Mouse (Mus musculus): Measurements from ENCODE around the gene Gpatch8. TPM values are rescaled to one million over a fixed set of nuclear protein-coding genes. Genes with fewer than 3 reads are reported as not detected.

The Gpatch8 gene
- polyA plus RNA-seq (2012; ENCODE audit: insufficient read depth, low replicate concordance): 5.7 and 12.6 TPM in 2 replicates

- H3K36me3 ChIP-seq (replicated peaks; ENCODE audit: low read length): peaks cover 12% of the 10 kb centered on the region
- H3K4me3 ChIP-seq (replicated peaks): peak within 1 kb of the TSS; percentile 94
- H3K9me3 ChIP-seq: no peaks in the 10 kb centered on the region
- TF ChIP-seq FLI1 (IDR thresholded peaks at IDR 0.05; ENCODE audit: low read length) (no peak), GATA1 (IDR thresholded peaks at IDR 0.05; ENCODE audit: borderline replicate concordance, low read length) (no peak)
- peaks cover 43% of the 10 kb centered on the region for H3K4me1 ChIP-seq
- no peaks in the 10 kb centered on the region for H3K27me3 ChIP-seq (replicated peaks)
These were observed at the start of gene Gpatch8 for GRCm38 (mm10) chr11:102556031-102556715. Gene Gpatch8 (minus strand): TSS chr11:102556392.

GRCm38 (mm10) chr11:102604777-102605552, 48.8 kb upstream of the Gpatch8 start:
- H3K36me3 ChIP-seq (replicated peaks; ENCODE audit: low read length): no peaks in the 10 kb centered on the region
- no peak for TF ChIP-seq FLI1 (IDR thresholded peaks at IDR 0.05; ENCODE audit: low read length)
- no peak for TF ChIP-seq GATA1 (IDR thresholded peaks at IDR 0.05; ENCODE audit: borderline replicate concordance, low read length)
- peak overlapping the region; percentile 90 for H3K4me3 ChIP-seq (replicated peaks)
- H3K4me1 ChIP-seq: peaks cover 35% of the 10 kb centered on the region
- H3K27me3 ChIP-seq (replicated peaks): peaks cover 76% of the 10 kb centered on the region
- peaks cover 10% of the 10 kb centered on the region for H3K9me3 ChIP-seq

- Histone ChIP-seq H3K4me1 (peaks cover 35% of the 10 kb centered on the region), H3K4me3 (replicated peaks) (peak within 1 kb of the TSS; percentile 90), H3K27me3 (replicated peaks) (peaks cover 69% of the 10 kb centered on the region), H3K9me3 (peaks cover 10% of the 10 kb centered on the region), H3K36me3 (replicated peaks; ENCODE audit: low read length) (no peaks in the 10 kb centered on the region)
- TF ChIP-seq FLI1 (IDR thresholded peaks at IDR 0.05; ENCODE audit: low read length): no peak
- no peak for TF ChIP-seq GATA1 (IDR thresholded peaks at IDR 0.05; ENCODE audit: borderline replicate concordance, low read length)
These were observed 47.9 kb upstream of the Gpatch8 start, which contains the start of gene Fzd2 for GRCm38 (mm10) chr11:102604010-102604584. Gene Fzd2 (plus strand): TSS chr11:102604396.

- Histone ChIP-seq H3K4me3 (replicated peaks) (peak overlapping the region; percentile 90), H3K27me3 (replicated peaks) (peaks cover 63% of the 10 kb centered on the region), H3K36me3 (replicated peaks; ENCODE audit: low read length) (no peaks in the 10 kb centered on the region), H3K9me3 (peaks cover 10% of the 10 kb centered on the region), H3K4me1 (peaks cover 35% of the 10 kb centered on the region)
- TF ChIP-seq FLI1 (IDR thresholded peaks at IDR 0.05; ENCODE audit: low read length) (no peak), GATA1 (IDR thresholded peaks at IDR 0.05; ENCODE audit: borderline replicate concordance, low read length) (no peak)
These were observed 47.3 kb upstream of the Gpatch8 start for GRCm38 (mm10) chr11:102603496-102603850.

GRCm38 (mm10) chr11:102602816-102603495, 46.8 kb upstream of the Gpatch8 start:
- H3K4me1 ChIP-seq: peaks cover 35% of the 10 kb centered on the region
- peak overlapping the region; percentile 90 for H3K4me3 ChIP-seq (replicated peaks)
- H3K36me3 ChIP-seq (replicated peaks; ENCODE audit: low read length): no peaks in the 10 kb centered on the region
- TF ChIP-seq GATA1 (IDR thresholded peaks at IDR 0.05; ENCODE audit: borderline replicate concordance, low read length): no peak
- TF ChIP-seq FLI1 (IDR thresholded peaks at IDR 0.05; ENCODE audit: low read length): no peak
- H3K9me3 ChIP-seq: peaks cover 10% of the 10 kb centered on the region
- peaks cover 61% of the 10 kb centered on the region for H3K27me3 ChIP-seq (replicated peaks)

- Histone ChIP-seq H3K4me1 (peaks cover 22% of the 10 kb centered on the region), H3K36me3 (replicated peaks; ENCODE audit: low read length) (no peaks in the 10 kb centered on the region), H3K9me3 (no peaks in the 10 kb centered on the region), H3K27me3 (replicated peaks) (peaks cover 56% of the 10 kb centered on the region), H3K4me3 (replicated peaks) (no peak overlapping the region)
- no peak for TF ChIP-seq FLI1 (IDR thresholded peaks at IDR 0.05; ENCODE audit: low read length)
- no peak for TF ChIP-seq GATA1 (IDR thresholded peaks at IDR 0.05; ENCODE audit: borderline replicate concordance, low read length)
These were observed 43.7 kb upstream of the Gpatch8 start for GRCm38 (mm10) chr11:102599912-102600311.

- TF ChIP-seq GATA1 (IDR thresholded peaks at IDR 0.05; ENCODE audit: borderline replicate concordance, low read length) (no peak), FLI1 (IDR thresholded peaks at IDR 0.05; ENCODE audit: low read length) (no peak)
- peaks cover 3% of the 10 kb centered on the region; the same call in 1 of the 2 replicates for H3K9me3 ChIP-seq
- no peaks in the 10 kb centered on the region for H3K4me1 ChIP-seq
- H3K36me3 ChIP-seq (replicated peaks; ENCODE audit: low read length): no peaks in the 10 kb centered on the region
- no peak overlapping the region for H3K4me3 ChIP-seq (replicated peaks)
- H3K27me3 ChIP-seq (replicated peaks): peaks cover 33% of the 10 kb centered on the region
These were observed 39.2 kb upstream of the Gpatch8 start for GRCm38 (mm10) chr11:102595341-102595820.

- Histone ChIP-seq H3K9me3 (peaks cover 11% of the 10 kb centered on the region), H3K36me3 (replicated peaks; ENCODE audit: low read length) (no peaks in the 10 kb centered on the region), H3K4me1 (no peaks in the 10 kb centered on the region), H3K27me3 (replicated peaks) (peaks cover 31% of the 10 kb centered on the region), H3K4me3 (replicated peaks) (no peak overlapping the region)
- TF ChIP-seq GATA1 (IDR thresholded peaks at IDR 0.05; ENCODE audit: borderline replicate concordance, low read length) (no peak), FLI1 (IDR thresholded peaks at IDR 0.05; ENCODE audit: low read length) (no peak)
These were observed 31.4 kb upstream of the Gpatch8 start for GRCm38 (mm10) chr11:102587554-102587953.

GRCm38 (mm10) chr11:102586445-102587130, 30.4 kb upstream of the Gpatch8 start:
- Histone ChIP-seq H3K4me3 (replicated peaks) (no peak overlapping the region), H3K9me3 (peaks cover 11% of the 10 kb centered on the region), H3K4me1 (no peaks in the 10 kb centered on the region), H3K27me3 (replicated peaks) (peaks cover 36% of the 10 kb centered on the region), H3K36me3 (replicated peaks; ENCODE audit: low read length) (no peaks in the 10 kb centered on the region)
- TF ChIP-seq GATA1 (IDR thresholded peaks at IDR 0.05; ENCODE audit: borderline replicate concordance, low read length) (no peak), FLI1 (IDR thresholded peaks at IDR 0.05; ENCODE audit: low read length) (no peak)
